Mouse (Mus musculus) leukemia stem cell, adult 10-12 weeks (primary cell): ENCODE data around the gene Srm. TPM values are rescaled to one million over a fixed set of nuclear protein-coding genes. Genes with fewer than 3 reads are reported as not detected.

Experiments
- polyA plus RNA-seq: library from polyadenylated mRNA; stranded (reverse); fragments of >175 nt; gene quantifications from 2 replicates; pipeline ENCODE4 v1.2.3, GENCODE M21; 2012; ENCODE audit warnings: low replicate concordance

The Srm gene
- polyA plus RNA-seq = 190 and 191 TPM in 2 replicates

GRCm38 (mm10) chr4:148591171-148591630 is at the start of gene Srm:
Gene Srm (plus strand): TSS chr4:148591503.

GRCm38 (mm10) chr4:148558297-148559000 is 32.9 kb upstream of the Srm start, which contains the start of gene Exosc10:
Gene Exosc10 (plus strand): TSS chr4:148558429.

GRCm38 (mm10) chr4:148602357-148603120 is 11.2 kb downstream of the Srm start, which contains the start of gene Masp2:
Gene Masp2 (plus strand): TSS chr4:148602554.

GRCm38 (mm10) chr4:148626623-148627185 is 35.4 kb downstream of the Srm start, which contains the start of gene Tardbp:
Gene Tardbp (minus strand): TSS chr4:148627019.

GRCm38 (mm10) chr4:148643291-148644156 is 52.2 kb downstream of the Srm start, which contains the start of gene Gm572:
Gene Gm572 (plus strand): TSS chr4:148643317.

Other genes with a start within 250 kb of the Srm start
- gene Ubiad1, start 146.7 kb upstream of the Srm start, polyA plus RNA-seq = 10.6 and 23.7 TPM in 2 replicates
- 7.3 and 16.3 TPM in 2 replicates for gene Mtor, start 142.9 kb upstream of the Srm start, polyA plus RNA-seq
- gene Angptl7, start 91.0 kb upstream of the Srm start, polyA plus RNA-seq = 0.63 and 0.78 TPM in 2 replicates
- gene Exosc10, start 33.1 kb upstream of the Srm start, polyA plus RNA-seq = 28.1 and 29.3 TPM in 2 replicates
- gene Masp2, start 11.1 kb downstream of the Srm start, polyA plus RNA-seq = 0.43 and 0.61 TPM in 2 replicates
- gene Tardbp, start 35.5 kb downstream of the Srm start, polyA plus RNA-seq = 2.2 and 39.7 TPM in 2 replicates
- not detected in 2 replicates for gene Gm572, start 51.8 kb downstream of the Srm start, polyA plus RNA-seq
- gene Casz1, start 212.9 kb downstream of the Srm start, polyA plus RNA-seq = 5.6 and 6.8 TPM in 2 replicates